Mouse (Mus musculus) heart, embryonic 15.5 days (tissue): ENCODE results near the gene Dync1li2. TPM values are rescaled to one million over a fixed set of nuclear protein-coding genes. Genes with fewer than 3 reads are reported as not detected.

ENCODE experiments used
- ATAC-seq: fragments of 200-750 bp; cut with Nextera tagmentation; replicated peaks from 2 replicates; pipeline ENCODE4 v1.8.0; 2017; ENCODE audit warnings: low read depth, moderate TSS enrichment; ENCODE audit not compliant: insufficient number of reproducible peaks, insufficient read depth, low FRiP score
- H3K27ac ChIP-seq: fragments of 300-500 bp; sonication (generic); 2 replicates; pipeline ENCODE4 v1.5.1; 2015; ENCODE audit warnings: mild to moderate bottlenecking, inconsistent platforms
- H3K27me3 ChIP-seq: fragments of 300-500 bp; sonication (generic); 2 replicates; pipeline ENCODE4 v1.6.1; 2015; ENCODE audit warnings: inconsistent platforms
- H3K36me3 ChIP-seq: fragments of 300-500 bp; sonication (generic); 2 replicates; pipeline ENCODE4 v1.6.1; 2015; ENCODE audit warnings: mild to moderate bottlenecking, inconsistent platforms
- H3K4me1 ChIP-seq: fragments of 300-500 bp; sonication (generic); replicated peaks from 2 replicates; pipeline ENCODE4 v1.6.1; 2015; ENCODE audit warnings: inconsistent platforms
- H3K4me2 ChIP-seq: fragments of 300-500 bp; sonication (generic); 2 replicates; pipeline ENCODE4 v1.6.1; 2015; ENCODE audit warnings: inconsistent platforms, mild to moderate bottlenecking, moderate library complexity
- H3K4me3 ChIP-seq: fragments of 300-500 bp; sonication (generic); 2 replicates; pipeline ENCODE4 v1.5.1; 2015; ENCODE audit warnings: mild to moderate bottlenecking, inconsistent platforms
- H3K9ac ChIP-seq: fragments of 300-500 bp; sonication (generic); 2 replicates; pipeline ENCODE4 v1.6.1; 2015; ENCODE audit warnings: mild to moderate bottlenecking, inconsistent platforms
- H3K9me3 ChIP-seq: fragments of 300-500 bp; sonication (generic); replicated peaks from 2 replicates; pipeline ENCODE4 v1.6.1; 2016; ENCODE audit warnings: inconsistent platforms
- WGBS: fragments of 180-500 bp; shearing (Covaris S2); methylation state at CpG from one replicate; pipeline ENCODE4 v1.1.7; 2015; ENCODE audit warnings: mixed read lengths; 5-methylcytosine and 5-hydroxymethylcytosine counted together
- polyA plus RNA-seq: library from polyadenylated mRNA; unstranded; fragments of >200 nt; fragmentation: Nextera tagmentation; extraction: Ambion mirVana; gene quantifications from 2 replicates; pipeline ENCODE4 v1.2.1, GENCODE M21; 2015

Gene Dync1li2
- polyA plus RNA-seq, 1 experiment from 2014 or later = 50.4 TPM

GRCm38 (mm10) chr8:104395703-104396357 lies 47.0 kb downstream of the Dync1li2 start, which contains the start of gene Cmtm4:
Gene Cmtm4, minus strand, starts transcription at chr8:104395807.
- Histone ChIP-seq H3K4me2 (peak within 1 kb of the TSS; percentile 85), H3K9me3 (no peaks in the 10 kb centered on the region), H3K27me3 (no peaks in the 10 kb centered on the region), H3K36me3 (no peaks in the 10 kb centered on the region), H3K27ac (peak within 1 kb of the TSS; percentile 87), H3K4me1 (peaks cover 26% of the 10 kb centered on the region), H3K9ac (peak within 1 kb of the TSS; percentile 97), H3K4me3 (peak within 1 kb of the TSS; percentile 90)
- ATAC-seq = peak; percentile 82
- 5% methylated on average over 18 of the region's 54 CpGs for WGBS

GRCm38 (mm10) chr8:104394801-104395702 lies 47.8 kb downstream of the Dync1li2 start:
- H3K4me3 ChIP-seq = peak overlapping the region; percentile 90

GRCm38 (mm10) chr8:104393767-104394166 lies 49.1 kb downstream of the Dync1li2 start:
- 73% methylated on average over 6 of the region's 6 CpGs for WGBS
- no peak overlapping the region for H3K27ac ChIP-seq
- H3K4me3 ChIP-seq = no peak overlapping the region
- peaks cover 20% of the 10 kb centered on the region for H3K4me1 ChIP-seq
- no peaks in the 10 kb centered on the region for H3K36me3 ChIP-seq
- ATAC-seq = no peak
- H3K9me3 ChIP-seq = no peaks in the 10 kb centered on the region
- no peak overlapping the region for H3K9ac ChIP-seq
- H3K27me3 ChIP-seq = no peaks in the 10 kb centered on the region
- peak overlapping the region; percentile 85 for H3K4me2 ChIP-seq

More at GRCm38 (mm10) chr8:104394801-104395702, 47.8 kb downstream of the Dync1li2 start:
- peak overlapping the region; percentile 97 for H3K9ac ChIP-seq
- ATAC-seq = peak; percentile 67
- peak overlapping the region; percentile 85 for H3K4me2 ChIP-seq
- H3K4me1 ChIP-seq = peaks cover 21% of the 10 kb centered on the region
- peak overlapping the region; percentile 87 for H3K27ac ChIP-seq
- under 1% methylated on average over 78 of the region's 82 CpGs for WGBS
- H3K36me3 ChIP-seq = no peaks in the 10 kb centered on the region
- H3K27me3 ChIP-seq = no peaks in the 10 kb centered on the region
- no peaks in the 10 kb centered on the region for H3K9me3 ChIP-seq

- H3K27me3 ChIP-seq = no peaks in the 10 kb centered on the region
- H3K4me3 ChIP-seq = no peak overlapping the region
- H3K9ac ChIP-seq = no peak overlapping the region
- H3K4me1 ChIP-seq = peaks cover 23% of the 10 kb centered on the region
- no peak for ATAC-seq
- H3K9me3 ChIP-seq = no peaks in the 10 kb centered on the region
- H3K27ac ChIP-seq = no peak overlapping the region
- H3K4me2 ChIP-seq = no peak overlapping the region
- 94% methylated on average over 7 of the region's 7 CpGs for WGBS
- H3K36me3 ChIP-seq = no peaks in the 10 kb centered on the region
These were observed 49.7 kb downstream of the Dync1li2 start for GRCm38 (mm10) chr8:104393139-104393538.

GRCm38 (mm10) chr8:104390245-104390644 lies 52.6 kb downstream of the Dync1li2 start:
- no peak overlapping the region for H3K9ac ChIP-seq
- H3K27me3 ChIP-seq = no peaks in the 10 kb centered on the region
- peaks cover 48% of the 10 kb centered on the region for H3K4me1 ChIP-seq
- H3K27ac ChIP-seq = no peak overlapping the region
- WGBS = 57% methylated on average over 8 of the region's 8 CpGs
- no peak overlapping the region for H3K4me2 ChIP-seq
- H3K4me3 ChIP-seq = no peak overlapping the region
- ATAC-seq = no peak
- H3K9me3 ChIP-seq = no peaks in the 10 kb centered on the region
- H3K36me3 ChIP-seq = no peaks in the 10 kb centered on the region

- H3K4me3 ChIP-seq = no peak overlapping the region
- H3K9ac ChIP-seq = no peak overlapping the region
- H3K27ac ChIP-seq = no peak overlapping the region
- H3K9me3 ChIP-seq = no peaks in the 10 kb centered on the region
- peaks cover 44% of the 10 kb centered on the region for H3K4me1 ChIP-seq
- H3K27me3 ChIP-seq = no peaks in the 10 kb centered on the region
- no peaks in the 10 kb centered on the region for H3K36me3 ChIP-seq
- ATAC-seq = no peak
- 82% methylated on average over 2 of the region's 2 CpGs for whole genome bisulfite sequencing
- no peak overlapping the region for H3K4me2 ChIP-seq
These were observed 54.9 kb downstream of the Dync1li2 start for GRCm38 (mm10) chr8:104387980-104388379.

- Histone ChIP-seq H3K36me3 (no peaks in the 10 kb centered on the region), H3K4me1 (peaks cover 47% of the 10 kb centered on the region), H3K9ac (no peak overlapping the region), H3K27ac (no peak overlapping the region), H3K9me3 (no peaks in the 10 kb centered on the region), H3K4me3 (no peak overlapping the region), H3K4me2 (no peak overlapping the region), H3K27me3 (no peaks in the 10 kb centered on the region)
- WGBS = 44% methylated on average over 7 of the region's 7 CpGs
- no peak for ATAC-seq
These were observed 55.3 kb downstream of the Dync1li2 start for GRCm38 (mm10) chr8:104387501-104387900.

GRCm38 (mm10) chr8:104386693-104387092 lies 56.2 kb downstream of the Dync1li2 start:
- Histone ChIP-seq H3K9me3 (no peaks in the 10 kb centered on the region), H3K4me2 (no peak overlapping the region), H3K27ac (no peak overlapping the region), H3K4me1 (peaks cover 52% of the 10 kb centered on the region), H3K36me3 (no peaks in the 10 kb centered on the region), H3K4me3 (no peak overlapping the region), H3K27me3 (no peaks in the 10 kb centered on the region), H3K9ac (no peak overlapping the region)
- ATAC-seq = no peak
- 38% methylated on average over 4 of the region's 4 CpGs for WGBS

- Histone ChIP-seq H3K27me3 (no peaks in the 10 kb centered on the region), H3K4me3 (no peak overlapping the region), H3K9me3 (no peaks in the 10 kb centered on the region), H3K9ac (no peak overlapping the region), H3K36me3 (no peaks in the 10 kb centered on the region), H3K4me1 (peaks cover 62% of the 10 kb centered on the region), H3K4me2 (no peak overlapping the region), H3K27ac (no peak overlapping the region)
- ATAC-seq = no peak
- WGBS = 70% methylated on average over 3 of the region's 3 CpGs
These were observed 58.9 kb downstream of the Dync1li2 start for GRCm38 (mm10) chr8:104383977-104384376.

GRCm38 (mm10) chr8:104383296-104383695 lies 59.6 kb downstream of the Dync1li2 start:
- no peak overlapping the region for H3K9ac ChIP-seq

GRCm38 (mm10) chr8:104380961-104381411 lies 61.9 kb downstream of the Dync1li2 start:
- Histone ChIP-seq H3K4me1 (peaks cover 40% of the 10 kb centered on the region), H3K9me3 (no peaks in the 10 kb centered on the region), H3K36me3 (no peaks in the 10 kb centered on the region), H3K4me2 (no peak overlapping the region), H3K27ac (no peak overlapping the region), H3K9ac (no peak overlapping the region), H3K4me3 (no peak overlapping the region), H3K27me3 (no peaks in the 10 kb centered on the region)
- no peak for ATAC-seq
- WGBS = 76% methylated on average over 5 of the region's 5 CpGs

More at GRCm38 (mm10) chr8:104383296-104383695, 59.6 kb downstream of the Dync1li2 start:
- H3K36me3 ChIP-seq = no peaks in the 10 kb centered on the region
- peaks cover 61% of the 10 kb centered on the region for H3K4me1 ChIP-seq
- ATAC-seq = no peak
- no peaks in the 10 kb centered on the region for H3K27me3 ChIP-seq
- no peak overlapping the region for H3K27ac ChIP-seq
- H3K4me3 ChIP-seq = no peak overlapping the region
- H3K4me2 ChIP-seq = no peak overlapping the region
- 47% methylated on average over 2 of the region's 2 CpGs for WGBS
- H3K9me3 ChIP-seq = no peaks in the 10 kb centered on the region
